Mouse (Mus musculus): ENCODE data around the gene Cfb.
A peak's percentile ranks its signal among the peaks of the same experiment; 100 is the strongest.
"Not testable (repeated sequence)": the region's sequence is repeated elsewhere in the genome, so short reads cannot be mapped to it uniquely, and the experiment has no call there.

The Cfb gene

GRCm38 (mm10) chr17:34862416-34863081 is at the start of gene Cfb:
Cfb (minus strand) TSS chr17:34862518.
- DNase-seq (ENCODE audit: low spot score), result no peak

GRCm38 (mm10) chr17:34911945-34912351 is 49.6 kb upstream of the Cfb start:
- peak; percentile 84 for DNase-seq (ENCODE audit: low spot score)

- DNase-seq (ENCODE audit: low spot score), result no peak
These were observed 48.7 kb upstream of the Cfb start for GRCm38 (mm10) chr17:34910982-34911381.

GRCm38 (mm10) chr17:34902895-34903294 is 40.6 kb upstream of the Cfb start:
- no peak for DNase-seq (ENCODE audit: low spot score)

- not testable (repeated sequence) for DNase-seq (ENCODE audit: low spot score)
These were observed 39.6 kb upstream of the Cfb start for GRCm38 (mm10) chr17:34901948-34902347.

GRCm38 (mm10) chr17:34900826-34901225 is 38.5 kb upstream of the Cfb start:
- not testable (repeated sequence) for DNase-seq (ENCODE audit: low spot score)

- peak; percentile 29 for DNase-seq (ENCODE audit: low spot score)
These were observed 37.5 kb upstream of the Cfb start for GRCm38 (mm10) chr17:34899890-34900243.

GRCm38 (mm10) chr17:34899053-34899889 is 37.0 kb upstream of the Cfb start:
- peak; percentile 42 for DNase-seq (ENCODE audit: low spot score)

GRCm38 (mm10) chr17:34898706-34899052 is 36.4 kb upstream of the Cfb start:
- no peak for DNase-seq (ENCODE audit: low spot score)

GRCm38 (mm10) chr17:34898160-34898586 is 35.9 kb upstream of the Cfb start, which contains the start of the genes C2 and Ehmt2:
C2 (minus strand) TSS chr17:34898265.
Ehmt2 (plus strand) TSS chr17:34898469.
- DNase-seq (ENCODE audit: low spot score), result peak; percentile 81

- DNase-seq (ENCODE audit: low spot score), result peak; percentile 64
These were observed 35.2 kb upstream of the Cfb start for GRCm38 (mm10) chr17:34897373-34898159.

GRCm38 (mm10) chr17:34896366-34896765 is 34.0 kb upstream of the Cfb start:
- DNase-seq (ENCODE audit: low spot score), result no peak

GRCm38 (mm10) chr17:34895724-34896123 is 33.4 kb upstream of the Cfb start:
- DNase-seq (ENCODE audit: low spot score), result no peak

GRCm38 (mm10) chr17:34894801-34895530 is 32.6 kb upstream of the Cfb start:
- DNase-seq (ENCODE audit: low spot score), result peak; percentile 62

- peak; percentile 95 for DNase-seq (ENCODE audit: low spot score)
These were observed 31.8 kb upstream of the Cfb start for GRCm38 (mm10) chr17:34894074-34894597.

- DNase-seq (ENCODE audit: low spot score), result no peak
These were observed 30.9 kb upstream of the Cfb start for GRCm38 (mm10) chr17:34893072-34893824.

- no peak for DNase-seq (ENCODE audit: low spot score)
These were observed 29.1 kb upstream of the Cfb start for GRCm38 (mm10) chr17:34891377-34891776.

GRCm38 (mm10) chr17:34890074-34890743 is 27.9 kb upstream of the Cfb start:
- DNase-seq (ENCODE audit: low spot score), result no peak

GRCm38 (mm10) chr17:34887942-34888341 is 25.6 kb upstream of the Cfb start:
- no peak for DNase-seq (ENCODE audit: low spot score)

GRCm38 (mm10) chr17:34885615-34886014 is 23.3 kb upstream of the Cfb start:
- DNase-seq (ENCODE audit: low spot score), result no peak

Data from urinary bladder, postnatal 14 days (tissue).